Mouse (Mus musculus) left cerebral cortex, adult 18-20 months (tissue): Measurements from ENCODE around the gene Tubb2b. TPM values are rescaled to one million over a fixed set of nuclear protein-coding genes. Genes with fewer than 3 reads are reported as not detected.
A peak's percentile ranks its signal among the peaks of the same experiment; 100 is the strongest.

ENCODE experiments used
- DNase-seq, 2 experiments: peaks; one replicate each; pipeline ENCODE4 v3.0.0; 2021 to 2022; ENCODE audit warnings: low spot score in 2 of 2, mixed read lengths in 1 of 2
- total RNA-seq, 2 experiments: library from RNA; stranded (reverse); gene quantifications; 2 replicates each; pipeline ENCODE4 v1.2.3; 2021

Gene Tubb2b
- total RNA-seq, 2 experiments from 2014 or later: 169 to 171 TPM

DNA sequence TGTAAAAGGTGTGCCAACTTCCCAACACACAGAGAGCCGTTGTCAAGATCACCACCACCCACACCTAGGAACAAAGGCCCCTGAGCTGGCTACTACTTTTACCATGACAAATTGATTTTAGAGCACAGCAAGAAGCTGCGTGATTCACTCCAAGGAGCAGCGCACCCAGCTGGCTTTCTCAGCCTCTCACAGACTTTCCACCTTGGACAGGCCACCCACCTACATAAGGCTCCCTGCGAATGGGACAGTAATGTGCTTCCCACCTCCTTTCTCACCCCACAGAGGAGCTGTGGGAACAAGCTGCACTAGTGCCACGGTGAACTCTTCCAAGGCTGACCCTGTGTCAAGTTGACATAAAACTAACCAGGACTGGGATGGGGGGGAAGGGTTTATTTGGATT is 13.1 kb upstream of the Tubb2b start:
- no peak for DNase-seq

GRCm38 (mm10) chr13:34136605-34137004 is 6.3 kb upstream of the Tubb2b start:
- peak; percentile 49 to 55 for DNase-seq

DNA sequence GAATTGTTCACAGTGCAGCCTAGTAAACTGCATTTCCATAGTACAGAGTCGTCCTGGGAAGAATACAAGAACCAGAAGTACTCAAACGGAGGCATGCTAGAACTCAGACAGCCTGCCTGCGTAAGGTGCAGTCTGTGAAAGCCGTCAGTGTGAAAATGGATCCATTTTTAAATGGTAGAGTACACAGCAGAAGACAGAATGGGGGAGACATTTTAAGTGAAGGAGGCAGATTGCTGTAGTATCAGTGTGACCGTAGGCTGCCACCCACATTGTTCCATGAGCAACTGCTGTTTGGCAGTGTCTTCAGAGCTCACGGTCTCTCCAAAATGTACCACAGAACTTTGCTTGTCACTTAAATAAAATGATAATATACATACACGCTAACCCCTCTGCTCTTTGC is 4.0 kb upstream of the Tubb2b start:
- peak; percentile 56 to 72 for DNase-seq

DNA sequence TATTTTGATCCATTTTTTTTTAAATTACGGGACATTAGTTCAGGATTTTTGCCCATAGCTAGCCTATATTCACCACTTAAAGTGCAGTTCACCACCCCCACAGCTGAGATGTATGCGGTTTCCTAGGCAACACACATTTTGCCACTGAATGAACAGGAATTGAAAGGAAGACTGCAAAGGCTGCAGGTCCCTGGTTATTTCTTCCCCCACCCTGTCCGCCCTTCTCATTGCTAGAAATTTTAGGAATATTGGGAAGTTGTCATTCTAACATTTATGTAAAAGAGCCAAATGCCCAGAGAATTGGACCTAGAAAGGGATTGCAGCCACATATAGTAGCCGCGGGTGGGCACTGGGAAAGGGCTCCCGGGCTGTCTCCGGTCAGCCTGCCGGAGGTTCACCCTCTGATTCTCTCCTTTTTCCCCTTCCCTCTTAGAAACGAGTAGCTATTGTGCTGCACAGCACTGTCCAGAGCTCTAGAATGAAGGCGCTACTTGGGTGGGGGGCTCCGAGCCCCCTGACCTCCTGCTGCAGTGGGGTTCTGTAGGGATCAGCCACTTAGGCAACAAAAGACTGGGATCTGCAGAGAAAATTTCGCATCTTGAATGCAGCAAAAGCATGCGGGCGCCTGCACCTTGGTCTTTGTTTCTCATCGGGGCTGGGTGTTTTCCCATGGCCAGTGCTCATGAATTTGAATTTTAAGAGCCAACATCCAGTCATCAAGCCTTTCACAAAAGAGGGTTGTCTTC is 3.2 kb upstream of the Tubb2b start:
- no peak for DNase-seq

- no peak for DNase-seq
Measured at GRCm38 (mm10) chr13:34132875-34133274, 2.6 kb upstream of the Tubb2b start.

- no peak for DNase-seq
Measured at GRCm38 (mm10) chr13:34132299-34132698, 2.0 kb upstream of the Tubb2b start.

DNA sequence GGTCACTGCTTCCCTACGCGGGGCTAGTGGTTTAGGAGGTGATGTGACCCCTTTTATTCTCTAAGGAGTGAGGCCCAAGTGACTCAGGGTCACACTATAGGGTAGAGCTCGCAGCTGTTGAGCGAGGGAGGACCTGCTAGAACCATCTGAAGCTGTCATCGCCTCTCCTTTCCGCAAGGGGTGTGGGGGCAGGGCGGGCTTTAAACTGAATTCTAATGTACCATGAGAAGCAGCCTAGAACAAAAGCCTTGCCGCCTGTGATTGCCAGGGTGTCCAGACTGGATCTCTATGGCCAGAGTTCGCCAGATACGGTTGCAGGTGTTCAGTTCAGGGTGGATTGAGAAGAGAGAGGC is 1.4 kb upstream of the Tubb2b start:
- no peak for DNase-seq

DNA sequence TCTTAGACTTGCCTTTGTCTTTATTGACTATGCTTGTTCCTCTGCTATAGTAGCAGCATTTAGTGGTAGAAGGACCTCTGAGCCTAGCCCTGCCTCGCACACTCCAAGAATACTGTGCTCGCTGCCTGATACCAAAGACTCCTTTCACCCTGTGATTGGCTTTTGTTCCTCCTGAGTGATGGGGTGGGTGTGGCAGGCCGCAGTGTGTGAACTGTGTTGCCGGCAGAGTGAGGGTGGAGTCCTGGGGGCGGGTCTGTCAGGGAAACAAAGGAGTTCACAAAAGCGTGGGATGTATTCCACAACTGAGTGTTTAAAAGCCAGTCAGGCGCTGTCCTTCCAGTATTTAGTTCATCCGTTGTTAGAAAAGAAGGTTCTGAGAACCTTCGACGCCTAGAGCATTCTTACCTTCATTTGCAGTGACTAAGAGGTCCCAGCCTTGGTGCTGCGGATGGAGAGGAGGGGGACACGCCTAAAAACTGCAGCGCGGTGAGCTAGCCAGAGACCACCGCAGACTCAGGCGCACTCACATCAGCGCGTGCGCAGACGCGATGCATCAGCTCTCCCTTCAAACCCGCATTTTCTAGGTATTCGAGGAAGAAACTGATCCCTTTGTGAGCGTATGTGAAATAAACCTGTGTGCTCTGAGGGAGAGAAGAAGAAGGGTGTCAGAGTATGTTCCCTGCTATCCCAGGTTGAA is 893 bp upstream of the Tubb2b start:
- no peak for DNase-seq

GRCm38 (mm10) chr13:34129485-34130225 is 611 bp downstream of the Tubb2b start:
- peak in 1 of 2 experiments; percentile 48 for DNase-seq

GRCm38 (mm10) chr13:34128276-34129114 is 1.8 kb downstream of the Tubb2b start:
- DNase-seq: no peak

GRCm38 (mm10) chr13:34125711-34126110 is 4.6 kb downstream of the Tubb2b start:
- DNase-seq: no peak

- DNase-seq: no peak
Measured at GRCm38 (mm10) chr13:34120536-34120935, 9.7 kb downstream of the Tubb2b start.

GRCm38 (mm10) chr13:34119406-34119805 is 10.9 kb downstream of the Tubb2b start:
- no peak for DNase-seq

DNA sequence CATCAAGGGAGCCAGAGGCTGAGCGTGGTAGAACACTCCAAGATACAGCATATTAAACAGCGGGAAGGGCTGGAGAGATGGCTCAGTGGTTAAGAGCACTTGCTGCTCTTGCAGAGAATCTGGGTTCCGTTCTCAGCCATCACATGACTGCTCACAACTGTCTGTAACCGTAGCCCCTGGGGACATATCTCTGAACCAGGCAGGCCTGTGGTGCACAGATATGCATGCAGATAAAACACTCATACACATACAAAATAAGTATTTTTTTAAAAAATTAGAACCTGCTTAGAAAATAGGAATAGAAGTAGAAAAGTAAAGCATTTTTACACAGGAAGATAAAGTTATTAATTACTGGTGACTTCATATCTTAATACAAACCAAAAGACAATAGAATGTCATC is 11.4 kb downstream of the Tubb2b start:
- DNase-seq: no peak

DNA sequence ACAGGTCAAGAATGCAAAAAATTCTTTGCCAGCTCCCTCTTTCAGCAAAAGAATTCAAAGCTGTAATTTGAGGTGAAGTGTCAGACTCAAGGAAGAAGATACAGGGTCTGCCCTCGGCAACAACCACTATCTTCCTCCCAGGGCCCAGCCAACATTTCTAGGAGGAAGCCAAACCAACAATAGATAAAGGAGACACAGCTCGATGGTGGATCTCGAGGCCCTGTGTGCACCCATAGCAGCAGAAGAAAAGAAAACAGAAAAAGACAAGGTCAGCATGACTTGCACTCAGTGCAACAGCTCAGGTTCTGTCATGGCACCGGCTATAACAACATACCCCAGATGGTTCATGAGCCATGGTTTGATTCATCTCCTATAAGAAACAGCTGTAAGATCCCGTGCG is 13.8 kb downstream of the Tubb2b start:
- DNase-seq: no peak

DNA sequence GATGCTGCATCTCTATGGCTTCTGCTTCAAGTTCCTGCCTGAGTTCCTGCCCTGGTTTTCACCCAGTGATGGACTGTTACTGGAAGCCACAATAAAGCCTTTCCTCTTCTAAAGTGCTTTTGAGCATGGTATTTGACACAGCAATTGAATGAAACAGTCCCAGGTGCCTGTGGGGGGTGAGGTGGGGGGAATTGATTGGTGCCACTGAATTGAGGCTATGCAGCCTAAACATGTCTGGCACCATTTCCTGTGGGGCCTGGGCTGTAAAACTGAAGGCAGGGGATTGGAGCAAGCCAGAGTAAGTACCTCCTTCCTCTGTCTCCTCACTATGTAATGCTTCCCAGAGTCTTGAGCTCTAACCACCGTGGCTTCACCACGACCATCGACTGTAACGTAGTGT is 15.6 kb downstream of the Tubb2b start:
- no peak for DNase-seq

DNA sequence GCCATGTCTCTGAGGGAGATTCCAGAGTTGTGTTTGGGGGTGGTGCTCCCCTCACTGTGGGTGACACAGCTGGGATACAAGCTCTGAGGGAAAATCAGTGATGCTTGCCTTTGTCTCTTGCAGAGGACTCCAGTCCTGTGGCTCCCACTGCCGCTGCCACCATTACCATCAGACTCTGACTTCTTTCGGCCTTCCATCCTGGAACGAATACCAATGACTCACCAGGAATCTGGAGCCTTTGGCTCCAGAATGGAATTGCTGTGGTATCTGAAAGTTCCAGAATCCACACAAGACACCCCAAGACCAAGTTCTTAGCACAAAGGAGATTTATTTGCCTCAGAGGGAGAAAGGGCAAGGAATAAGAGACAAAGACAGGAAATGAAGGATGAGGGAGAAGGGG is 17.2 kb downstream of the Tubb2b start:
- no peak for DNase-seq

DNA sequence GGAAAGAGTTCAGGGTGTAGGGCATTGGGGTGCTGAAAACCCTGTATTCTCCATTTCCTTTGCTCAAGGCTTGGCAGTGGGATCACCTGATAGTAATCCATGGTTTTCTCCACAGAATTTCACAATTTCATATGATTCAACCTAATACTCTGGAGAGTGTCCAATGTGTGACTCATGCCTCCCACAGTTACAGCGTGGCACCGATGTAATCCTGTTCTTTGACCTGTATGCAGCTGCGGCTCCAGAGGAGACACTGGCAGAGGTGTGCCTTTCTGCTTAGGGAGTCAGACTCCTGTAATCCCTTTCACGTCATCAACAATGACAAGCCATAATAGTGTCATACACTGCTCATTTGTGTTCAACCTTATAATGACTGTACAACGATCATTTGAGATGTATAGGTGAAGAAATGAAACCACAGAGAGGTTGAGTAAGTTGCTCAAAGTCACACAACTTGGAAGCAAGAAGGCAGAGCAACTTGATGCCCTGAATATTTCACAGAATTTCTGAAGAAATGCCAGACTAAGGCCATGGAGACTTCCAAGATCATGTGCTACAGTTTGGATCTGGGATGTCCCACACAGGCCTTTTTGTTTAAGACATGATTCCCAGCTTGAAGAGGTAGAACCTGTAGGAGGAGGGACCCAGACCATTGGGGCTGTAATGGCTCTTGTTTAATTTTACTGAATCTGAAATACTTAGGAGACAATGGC is 17.7 kb downstream of the Tubb2b start:
- no peak for DNase-seq

GRCm38 (mm10) chr13:34111878-34112277 is 18.4 kb downstream of the Tubb2b start:
- no peak for DNase-seq

GRCm38 (mm10) chr13:34111019-34111418 is 19.2 kb downstream of the Tubb2b start:
- DNase-seq: no peak

DNA sequence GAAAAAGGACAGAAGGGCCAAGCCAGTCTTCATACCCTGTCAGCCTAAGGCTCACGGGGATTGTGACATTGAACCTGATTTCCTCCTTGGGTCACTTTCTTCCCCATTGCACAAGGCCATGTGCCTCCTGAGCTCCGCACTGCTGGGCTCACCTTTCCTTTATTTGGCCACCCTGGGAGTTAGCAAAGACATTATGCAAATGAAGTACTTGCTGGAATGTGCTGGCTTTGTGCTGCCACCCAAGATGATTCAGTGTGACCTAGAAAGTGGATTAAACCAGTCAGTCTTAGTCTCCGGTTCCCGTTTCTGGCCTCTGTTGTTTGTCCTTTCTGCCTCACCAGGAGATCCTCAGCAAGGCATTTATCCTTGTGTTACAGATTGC is 20.6 kb downstream of the Tubb2b start:
- DNase-seq: no peak
